Comparison of ENCODE assay signal across 29 mouse cellular contexts in genomic region chr2:52031491-52031890, GRCm38 (mm10). TPM values are rescaled to one million over a fixed set of nuclear protein-coding genes. Genes with fewer than 3 reads are reported as not detected.
DNase-seq lines count a peak whose midpoint lies in the region; ATAC-seq and TF ChIP-seq lines count a peak whose summit lies in the region.
"Had no signal": no experiment of that assay in that cellular context is flagged by ENCODE, and none has a peak within 500 bp of the region (broad histone marks: within the 10 kb centered on the region; RNA-seq: fewer than 3 reads in every experiment).

No protein-coding gene starts in this region.

- ATAC-seq in midbrain, embryonic 11.5 days (ENCODE audit: low FRiP score): no peak
- ATAC-seq in midbrain, embryonic 16.5 days: no peak
- peak; percentile 66 for ATAC-seq in megakaryocyte, adult 5-6 weeks (ENCODE audit: poor library complexity, severe bottlenecking)
- ATAC-seq: forebrain, postnatal 0 days; intestine, postnatal 0 days had no signal

- H3K4me2 ChIP-seq in midbrain, embryonic 11.5 days: no peak overlapping the region
- no peak overlapping the region for H3K4me2 ChIP-seq in midbrain, embryonic 16.5 days (ENCODE audit: low read length)
- H3K4me2 ChIP-seq: embryonic facial prominence, embryonic 15.5 days; forebrain, embryonic 12.5 days; heart, embryonic 11.5 days; hindbrain, embryonic 12.5 days; lung, embryonic 15.5 days; neural tube, embryonic 12.5 days had no signal

- H3K27ac ChIP-seq in midbrain, embryonic 11.5 days (ENCODE audit: low read depth, low read length): no peak overlapping the region
- H3K27ac ChIP-seq in midbrain, embryonic 16.5 days (ENCODE audit: low read length): no peak overlapping the region
- H3K27ac ChIP-seq in ES-E14 (ENCODE audit: insufficient read depth, low read depth, low read length, poor library complexity, severe bottlenecking): no peak overlapping the region
- H3K27ac ChIP-seq: embryonic facial prominence, embryonic 10.5 days; embryonic facial prominence, embryonic 15.5 days; forebrain, embryonic 12.5 days; hindbrain, embryonic 12.5 days; liver, embryonic 14.5 days; lung, embryonic 15.5 days; midbrain, embryonic 10.5 days; neural tube, embryonic 12.5 days; stomach, postnatal 0 days had no signal

- H3K27me3 ChIP-seq in midbrain, embryonic 11.5 days (ENCODE audit: control insufficient read depth, insufficient read depth, low read length): no peaks in the 10 kb centered on the region
- H3K27me3 ChIP-seq in midbrain, embryonic 16.5 days (ENCODE audit: control insufficient read depth, insufficient read depth, low read depth, low read length): no peaks in the 10 kb centered on the region
- H3K27me3 ChIP-seq: embryonic facial prominence, embryonic 15.5 days; forebrain, embryonic 12.5 days; hindbrain, embryonic 12.5 days; lung, embryonic 15.5 days; neural tube, embryonic 12.5 days had no signal

- H3K9ac ChIP-seq in midbrain, embryonic 11.5 days (ENCODE audit: low read length): no peak overlapping the region
- H3K9ac ChIP-seq in midbrain, embryonic 16.5 days (ENCODE audit: low read depth, low read length): no peak overlapping the region
- H3K9ac ChIP-seq in ES-E14 (ENCODE audit: insufficient read depth, low read depth, low read length, poor library complexity, severe bottlenecking): no peak overlapping the region
- H3K9ac ChIP-seq: embryonic facial prominence, embryonic 15.5 days; forebrain, embryonic 12.5 days; forebrain, postnatal 0 days; hindbrain, embryonic 12.5 days; liver, embryonic 14.5 days; lung, embryonic 15.5 days; neural tube, embryonic 12.5 days had no signal

- no peaks in the 10 kb centered on the region for H3K4me1 ChIP-seq in midbrain, embryonic 11.5 days (ENCODE audit: control insufficient read depth, insufficient read depth, low read length)
- no peaks in the 10 kb centered on the region for H3K4me1 ChIP-seq in midbrain, embryonic 16.5 days (ENCODE audit: control insufficient read depth, insufficient read depth, low read length)
- no peaks in the 10 kb centered on the region; a peak in 1 of 4 replicates for H3K4me1 ChIP-seq in ES-E14 (ENCODE audit: control insufficient read depth in 2 of 2, insufficient read depth in 2 of 2, low read length in 2 of 2, poor library complexity in 1 of 2)
- H3K4me1 ChIP-seq: embryonic facial prominence, embryonic 10.5 days; embryonic facial prominence, embryonic 15.5 days; forebrain, embryonic 12.5 days; hindbrain, embryonic 12.5 days; lung, embryonic 15.5 days; midbrain, embryonic 10.5 days; neural tube, embryonic 12.5 days had no signal

- no peak overlapping the region for H3K4me3 ChIP-seq in midbrain, embryonic 11.5 days (ENCODE audit: low read depth, low read length)
- H3K4me3 ChIP-seq in midbrain, embryonic 16.5 days (ENCODE audit: low read depth, low read length): no peak overlapping the region
- no peak overlapping the region for H3K4me3 ChIP-seq in ES-E14 (ENCODE audit: insufficient read depth in 1 of 2, low read depth in 1 of 2, low read length in 2 of 2, poor library complexity in 1 of 2, severe bottlenecking in 1 of 2)
- H3K4me3 ChIP-seq: embryonic facial prominence, embryonic 10.5 days; embryonic facial prominence, embryonic 15.5 days; forebrain, embryonic 12.5 days; hindbrain, embryonic 12.5 days; lung, embryonic 15.5 days; midbrain, embryonic 10.5 days; myocyte; neural tube, embryonic 12.5 days had no signal

- in situ Hi-C loops in ES-E14 (cut with MboI; ENCODE audit: low sequenced_read_pairs in 2 of 2, unreplicated experiment in 2 of 2): no loop called here

- no peaks in the 10 kb centered on the region; the same call in 1 of the 2 replicates for H3K9me3 ChIP-seq in midbrain, embryonic 11.5 days (ENCODE audit: control insufficient read depth, low read length)
- no peaks in the 10 kb centered on the region for H3K9me3 ChIP-seq in midbrain, embryonic 16.5 days (replicated peaks; ENCODE audit: control insufficient read depth, low read length, poor library complexity, severe bottlenecking)
- no peaks in the 10 kb centered on the region for H3K9me3 ChIP-seq in ES-E14 (ENCODE audit: control insufficient read depth, insufficient read depth, low read depth, low read length)
- H3K9me3 ChIP-seq: embryonic facial prominence, embryonic 10.5 days; embryonic facial prominence, embryonic 15.5 days; forebrain, embryonic 12.5 days; hindbrain, embryonic 12.5 days; lung, embryonic 15.5 days; midbrain, embryonic 10.5 days; neural tube, embryonic 12.5 days had no signal

- peak; percentile 24 for DNase-seq in kidney, postnatal 10 days
- no peak for DNase-seq in kidney, postnatal 14 days
- DNase-seq in midbrain, embryonic 11.5 days (ENCODE audit: low spot score, missing footprints): peak; percentile 49
- peak; percentile 73 for DNase-seq in ES-E14 (ENCODE audit: low read depth, low spot score)
- no peak for DNase-seq in thymus, postnatal 36 days
- DNase-seq in ovary, postnatal 36 days (ENCODE audit: low spot score): no peak
- DNase-seq: cerebellum, adult 2 months; cerebellum, postnatal 14 days; forebrain, postnatal 0 days; heart, postnatal 36 days; layer of hippocampus, postnatal 36 days; liver; right cerebral cortex, postnatal 4 days; thymus, adult 18-20 months; thymus, postnatal 25 days had no signal

- H3K36me3 ChIP-seq in midbrain, embryonic 11.5 days (ENCODE audit: control insufficient read depth, insufficient read depth, low read length): no peaks in the 10 kb centered on the region
- H3K36me3 ChIP-seq in midbrain, embryonic 16.5 days (ENCODE audit: control insufficient read depth, insufficient read depth, low read length): no peaks in the 10 kb centered on the region
- H3K36me3 ChIP-seq in ES-E14 (ENCODE audit: control insufficient read depth, insufficient read depth, low read length, poor library complexity, severe bottlenecking): no peaks in the 10 kb centered on the region
- H3K36me3 ChIP-seq: embryonic facial prominence, embryonic 10.5 days; embryonic facial prominence, embryonic 15.5 days; forebrain, embryonic 12.5 days; hindbrain, embryonic 12.5 days; lung, embryonic 15.5 days; midbrain, embryonic 10.5 days; neural tube, embryonic 12.5 days had no signal

- WGBS in midbrain, embryonic 11.5 days: 87% methylated on average over 4 of the region's 4 CpGs
- WGBS in midbrain, embryonic 16.5 days: 90% methylated on average over 4 of the region's 4 CpGs

TF ChIP-seq in ES-E14, 5 proteins besides CTCF, POLR2A, EP300 and RAD21:
- TF ChIP-seq MAFK (IDR thresholded peaks at IDR 0.05; ENCODE audit: insufficient read depth, low read depth, low read length): no peak
- TF ChIP-seq ZC3H11A (IDR thresholded peaks at IDR 0.05; ENCODE audit: borderline replicate concordance, low read depth, low read length): no peak
- no peak for TF ChIP-seq HCFC1 (IDR thresholded peaks at IDR 0.05; ENCODE audit: borderline replicate concordance, insufficient read depth, low read length)
- no peak for TF ChIP-seq ZNF384 (IDR thresholded peaks at IDR 0.05; ENCODE audit: low read depth, low read length)
- no peak for TF ChIP-seq CHD2 (IDR thresholded peaks at IDR 0.05; ENCODE audit: low read depth, low read length)

RNA-seq across cellular contexts. Expression of gene Tnfaip6, which starts 6.3 kb away (rescaled TPM):
- 17.0 and 22.8 TPM in 2 replicates for polyA plus RNA-seq in midbrain, embryonic 11.5 days (2014; fragmentation: Nextera tagmentation; extraction: Ambion mirVana)
- polyA plus RNA-seq in midbrain, embryonic 16.5 days (2015; fragmentation: Nextera tagmentation; extraction: Ambion mirVana): 2.8 and 3.8 TPM in 2 replicates
- 2.0 and 4.3 TPM in 2 replicates for total RNA-seq in ES-E14 (2012; rRNA removed)
- total RNA-seq in megakaryocyte, adult 5-6 weeks (2015): 0.56 and 0.93 TPM in 2 replicates
- total RNA-seq in megakaryocyte, adult 5-6 weeks (2017): 0.94 and 1.1 TPM in 2 replicates

RNA-seq across cellular contexts. Expression of gene Rif1, which starts 41.1 kb away (rescaled TPM):
- polyA plus RNA-seq in midbrain, embryonic 11.5 days (2014; fragmentation: Nextera tagmentation; extraction: Ambion mirVana): 51.2 and 51.4 TPM in 2 replicates
- polyA plus RNA-seq in midbrain, embryonic 16.5 days (2015; fragmentation: Nextera tagmentation; extraction: Ambion mirVana): 18.2 and 19.3 TPM in 2 replicates
- total RNA-seq in ES-E14 (2012; rRNA removed): 223 and 245 TPM in 2 replicates
- total RNA-seq in megakaryocyte, adult 5-6 weeks (2015): 41.2 and 51.0 TPM in 2 replicates
- 48.3 and 64.6 TPM in 2 replicates for total RNA-seq in megakaryocyte, adult 5-6 weeks (2017)

RNA-seq across cellular contexts. Expression of gene Nmi, which starts 58.2 kb away (rescaled TPM):
- polyA plus RNA-seq in midbrain, embryonic 11.5 days (2014; fragmentation: Nextera tagmentation; extraction: Ambion mirVana): 5.4 and 6.6 TPM in 2 replicates
- polyA plus RNA-seq in midbrain, embryonic 16.5 days (2015; fragmentation: Nextera tagmentation; extraction: Ambion mirVana): 3.3 and 4.3 TPM in 2 replicates
- total RNA-seq in ES-E14 (2012; rRNA removed): 1.0 and 1.7 TPM in 2 replicates
- total RNA-seq in megakaryocyte, adult 5-6 weeks (2015): 50.0 and 64.0 TPM in 2 replicates
- 86.5 and 104 TPM in 2 replicates for total RNA-seq in megakaryocyte, adult 5-6 weeks (2017)

Comparison
In these comparisons a context has a peak if more than half of its experiments do, and no peak if none do; other contexts are left out.
1. DNase-seq: peak in kidney, postnatal 10 days (single experiment), midbrain, embryonic 11.5 days (single experiment) and ES-E14 (single experiment); none in kidney, postnatal 14 days (single experiment), thymus, postnatal 36 days (0 of 2) and ovary, postnatal 36 days (single experiment).
2. RNA of gene Nmi, which starts 58.2 kb away (total RNA-seq): 50.0 to 104 TPM in megakaryocyte, adult 5-6 weeks; 1.0 to 1.7 TPM in ES-E14; every median in the first group is over 10 times any median in the second.